Mouse (Mus musculus) forebrain, embryonic 16.5 days (tissue): ENCODE measurements around the gene Susd4. TPM values are rescaled to one million over a fixed set of nuclear protein-coding genes. Genes with fewer than 3 reads are reported as not detected.
A peak's percentile ranks its signal among the peaks of the same experiment; 100 is the strongest.

Experiments used
- ATAC-seq: fragments of 200-750 bp; cut with Nextera tagmentation; 2 replicates; pipeline ENCODE4 v1.8.0; 2017; ENCODE audit warnings: mild to moderate bottlenecking, moderate library complexity
- H3K27ac ChIP-seq: fragments of 300-500 bp; sonication (generic); 2 replicates; pipeline ENCODE4 v1.5.1; 2014; ENCODE audit warnings: low read length, control low read depth
- H3K27me3 ChIP-seq: fragments of 300-500 bp; sonication (generic); replicated peaks from 2 replicates; pipeline ENCODE4 v1.6.1; 2014; ENCODE audit warnings: low read length; ENCODE audit not compliant: control insufficient read depth, insufficient read depth
- H3K36me3 ChIP-seq: fragments of 300-500 bp; sonication (generic); 2 replicates; pipeline ENCODE4 v1.6.1; 2014; ENCODE audit not compliant: control insufficient read depth, insufficient read depth
- H3K4me1 ChIP-seq: fragments of 300-500 bp; sonication (generic); replicated peaks from 2 replicates; pipeline ENCODE4 v1.6.1; 2014; ENCODE audit warnings: low read length; ENCODE audit not compliant: control insufficient read depth, insufficient read depth
- H3K4me2 ChIP-seq: fragments of 300-500 bp; sonication (generic); 2 replicates; pipeline ENCODE4 v1.6.1; 2014; ENCODE audit warnings: mild to moderate bottlenecking, low read length, control low read depth
- H3K4me3 ChIP-seq: fragments of 300-500 bp; sonication (generic); replicated peaks from 2 replicates; pipeline ENCODE4 v1.5.1; 2014; ENCODE audit warnings: mild to moderate bottlenecking, low read length, control low read depth
- H3K9ac ChIP-seq: fragments of 300-500 bp; sonication (generic); replicated peaks from 2 replicates; pipeline ENCODE4 v1.6.1; 2014; ENCODE audit warnings: low read depth, low read length, control low read depth
- H3K9me3 ChIP-seq: fragments of 300-500 bp; sonication (generic); 2 replicates; pipeline ENCODE4 v1.6.1; 2016; ENCODE audit warnings: low read length; ENCODE audit not compliant: control insufficient read depth
- WGBS: fragments of 180-500 bp; shearing (Covaris S2); extraction: QIAGEN DNeasy Blood & Tissue Kit; methylation state at CpG from one replicate; pipeline ENCODE4 v1.1.7; 2014; 5-methylcytosine and 5-hydroxymethylcytosine counted together
- polyA plus RNA-seq: library from polyadenylated mRNA; unstranded; fragments of >200 nt; fragmentation: Nextera tagmentation; extraction: Ambion mirVana; gene quantifications from 2 replicates; pipeline ENCODE4 v1.2.1, GENCODE M21; 2015

The Susd4 gene
- polyA plus RNA-seq, 1 experiment from 2014 or later: 46.7 TPM

GRCm38 (mm10) chr1:182838061-182838460 lies 74.4 kb downstream of the Susd4 start:
- WGBS: 78% methylated on average over 6 of the region's 6 CpGs
- no peak for ATAC-seq

GRCm38 (mm10) chr1:182839332-182839929 lies 75.8 kb downstream of the Susd4 start:
- Histone ChIP-seq H3K36me3 (no peaks in the 10 kb centered on the region), H3K4me1 (peaks cover 8% of the 10 kb centered on the region; the same call in 1 of the 2 replicates), H3K4me2 (no peak overlapping the region), H3K9me3 (no peaks in the 10 kb centered on the region), H3K4me3 (no peak overlapping the region), H3K9ac (0 out of 2 replicates have a peak overlapping the region, but pooled peaks have one; percentile 7), H3K27ac (no peak overlapping the region), H3K27me3 (no peaks in the 10 kb centered on the region)
- ATAC-seq: peak; percentile 26; the same call in 1 of the 2 replicates
- 78% methylated on average over 4 of the region's 4 CpGs for WGBS

More at GRCm38 (mm10) chr1:182838061-182838460, 74.4 kb downstream of the Susd4 start:
- Histone ChIP-seq H3K9me3 (no peaks in the 10 kb centered on the region), H3K9ac (no peak overlapping the region), H3K4me3 (no peak overlapping the region), H3K27me3 (no peaks in the 10 kb centered on the region), H3K36me3 (no peaks in the 10 kb centered on the region), H3K4me1 (peaks cover 8% of the 10 kb centered on the region; the same call in 1 of the 2 replicates), H3K27ac (no peak overlapping the region), H3K4me2 (no peak overlapping the region)

- 37% methylated on average over 6 of the region's 6 CpGs for WGBS
- Histone ChIP-seq H3K27ac (no peak overlapping the region), H3K9ac (0 out of 2 replicates have a peak overlapping the region, but pooled peaks have one; percentile 7), H3K4me2 (no peak overlapping the region), H3K4me1 (peaks cover 8% of the 10 kb centered on the region; the same call in 1 of the 2 replicates), H3K9me3 (no peaks in the 10 kb centered on the region), H3K4me3 (no peak overlapping the region), H3K27me3 (no peaks in the 10 kb centered on the region), H3K36me3 (no peaks in the 10 kb centered on the region)
- 0 out of 2 replicates have a peak, but pooled peaks have one; percentile 8 for ATAC-seq
These were observed 76.4 kb downstream of the Susd4 start for GRCm38 (mm10) chr1:182840011-182840410.

- H3K27ac ChIP-seq: no peak overlapping the region
- ATAC-seq: no peak
- H3K4me1 ChIP-seq: peaks cover 8% of the 10 kb centered on the region; the same call in 1 of the 2 replicates
- H3K36me3 ChIP-seq: no peaks in the 10 kb centered on the region
- no peaks in the 10 kb centered on the region for H3K9me3 ChIP-seq
- H3K4me3 ChIP-seq: no peak overlapping the region
- H3K4me2 ChIP-seq: no peak overlapping the region
- H3K27me3 ChIP-seq: no peaks in the 10 kb centered on the region
- no peak overlapping the region for H3K9ac ChIP-seq
- 62% methylated on average over 6 of the region's 6 CpGs for WGBS
These were observed 76.9 kb downstream of the Susd4 start for GRCm38 (mm10) chr1:182840606-182841005.

- no peak for ATAC-seq
- WGBS: 73% methylated on average over 12 of the region's 12 CpGs
- H3K36me3 ChIP-seq: no peaks in the 10 kb centered on the region
- H3K4me3 ChIP-seq: no peak overlapping the region
- no peaks in the 10 kb centered on the region for H3K4me1 ChIP-seq
- H3K27ac ChIP-seq: no peak overlapping the region
- H3K27me3 ChIP-seq: no peaks in the 10 kb centered on the region
- no peak overlapping the region for H3K9ac ChIP-seq
- no peak overlapping the region for H3K4me2 ChIP-seq
- H3K9me3 ChIP-seq: no peaks in the 10 kb centered on the region
These were observed 85.9 kb downstream of the Susd4 start for GRCm38 (mm10) chr1:182849556-182849955.

GRCm38 (mm10) chr1:182850080-182850479 lies 86.4 kb downstream of the Susd4 start:
- no peak overlapping the region for H3K4me2 ChIP-seq

GRCm38 (mm10) chr1:182852158-182852557 lies 88.5 kb downstream of the Susd4 start:
- H3K27ac ChIP-seq: no peak overlapping the region
- no peak overlapping the region for H3K4me2 ChIP-seq
- no peaks in the 10 kb centered on the region for H3K27me3 ChIP-seq
- no peaks in the 10 kb centered on the region for H3K36me3 ChIP-seq
- peaks cover 3% of the 10 kb centered on the region; the same call in 1 of the 2 replicates for H3K4me1 ChIP-seq
- H3K9ac ChIP-seq: no peak overlapping the region
- no peak overlapping the region for H3K4me3 ChIP-seq
- 56% methylated on average over 6 of the region's 6 CpGs for WGBS
- ATAC-seq: no peak
- no peaks in the 10 kb centered on the region for H3K9me3 ChIP-seq

More at GRCm38 (mm10) chr1:182850080-182850479, 86.4 kb downstream of the Susd4 start:
- no peak overlapping the region for H3K4me3 ChIP-seq
- H3K9me3 ChIP-seq: no peaks in the 10 kb centered on the region
- ATAC-seq: no peak
- WGBS: 71% methylated on average over 1 of the region's 1 CpGs
- peaks cover 3% of the 10 kb centered on the region; the same call in 1 of the 2 replicates for H3K4me1 ChIP-seq
- H3K27me3 ChIP-seq: no peaks in the 10 kb centered on the region
- no peak overlapping the region for H3K9ac ChIP-seq
- H3K36me3 ChIP-seq: no peaks in the 10 kb centered on the region
- H3K27ac ChIP-seq: no peak overlapping the region

- no peak for ATAC-seq
- H3K9me3 ChIP-seq: no peaks in the 10 kb centered on the region
- 75% methylated on average over 13 of the region's 13 CpGs for WGBS
These were observed 93.0 kb downstream of the Susd4 start for GRCm38 (mm10) chr1:182856636-182857035.

GRCm38 (mm10) chr1:182861671-182862358 lies 98.2 kb downstream of the Susd4 start:
- no peaks in the 10 kb centered on the region for H3K27me3 ChIP-seq
- no peak overlapping the region for H3K27ac ChIP-seq
- no peak for ATAC-seq
- no peaks in the 10 kb centered on the region for H3K36me3 ChIP-seq
- no peak overlapping the region for H3K4me2 ChIP-seq
- 57% methylated on average over 7 of the region's 7 CpGs for WGBS
- H3K4me1 ChIP-seq: no peaks in the 10 kb centered on the region
- H3K4me3 ChIP-seq: no peak overlapping the region
- no peak overlapping the region for H3K9ac ChIP-seq
- H3K9me3 ChIP-seq: no peaks in the 10 kb centered on the region

More at GRCm38 (mm10) chr1:182856636-182857035, 93.0 kb downstream of the Susd4 start:
- H3K4me1 ChIP-seq: peaks cover 3% of the 10 kb centered on the region; the same call in 1 of the 2 replicates
- no peak overlapping the region for H3K4me3 ChIP-seq
- no peaks in the 10 kb centered on the region for H3K36me3 ChIP-seq
- H3K27me3 ChIP-seq: no peaks in the 10 kb centered on the region
- no peak overlapping the region for H3K4me2 ChIP-seq
- no peak overlapping the region for H3K9ac ChIP-seq
- H3K27ac ChIP-seq: no peak overlapping the region
